Comparison of ENCODE assay signal across 17 mouse cellular contexts in genomic region chr1:153125287-153126275, GRCm38 (mm10).
DNase-seq lines count a peak whose midpoint lies in the region; ATAC-seq and TF ChIP-seq lines count a peak whose summit lies in the region.
"Had no signal": no experiment of that assay in that cellular context is flagged by ENCODE, and none has a peak within 500 bp of the region (broad histone marks: within the 10 kb centered on the region; RNA-seq: fewer than 3 reads in every experiment).

No protein-coding gene starts in this region.

- ATAC-seq in embryonic facial prominence, embryonic 13.5 days (ENCODE audit: insufficient number of reproducible peaks, insufficient read depth, low FRiP score, low TSS enrichment, low read depth): no peak
- ATAC-seq in intestine, embryonic 14.5 days (replicated peaks; ENCODE audit: low FRiP score, low TSS enrichment, low read depth): no peak
- no peak for ATAC-seq in intestine, postnatal 0 days
- ATAC-seq: forebrain, embryonic 14.5 days; hindbrain, embryonic 16.5 days; midbrain, embryonic 15.5 days had no signal

- TF ChIP-seq POLR2A in myocyte (IDR thresholded peaks at IDR 0.05; ENCODE audit: insufficient read length, low read depth): no peak

- no peaks in the 10 kb centered on the region for H3K9me3 ChIP-seq in embryonic facial prominence, embryonic 13.5 days
- H3K9me3 ChIP-seq in embryonic facial prominence, embryonic 10.5 days: no peaks in the 10 kb centered on the region
- H3K9me3 ChIP-seq in intestine, embryonic 14.5 days (ENCODE audit: control insufficient read depth, low read length): no peaks in the 10 kb centered on the region
- no peaks in the 10 kb centered on the region for H3K9me3 ChIP-seq in intestine, postnatal 0 days (ENCODE audit: control insufficient read depth)
- H3K9me3 ChIP-seq: limb, embryonic 15.5 days; midbrain, embryonic 15.5 days had no signal

- no peaks in the 10 kb centered on the region for H3K79me2 ChIP-seq in myocyte (ENCODE audit: control insufficient read depth, insufficient read depth)

- H3K36me3 ChIP-seq in embryonic facial prominence, embryonic 13.5 days: no peaks in the 10 kb centered on the region
- H3K36me3 ChIP-seq in embryonic facial prominence, embryonic 10.5 days (replicated peaks): no peaks in the 10 kb centered on the region
- no peaks in the 10 kb centered on the region for H3K36me3 ChIP-seq in intestine, embryonic 14.5 days (ENCODE audit: control insufficient read depth, insufficient read depth, low read length)
- H3K36me3 ChIP-seq in intestine, postnatal 0 days (ENCODE audit: control insufficient read depth, insufficient read depth): no peaks in the 10 kb centered on the region
- no peaks in the 10 kb centered on the region for H3K36me3 ChIP-seq in myocyte (ENCODE audit: control insufficient read depth, insufficient read depth)
- H3K36me3 ChIP-seq: limb, embryonic 15.5 days; midbrain, embryonic 15.5 days had no signal

- no peak for DNase-seq in embryonic facial prominence, embryonic 10.5 days (ENCODE audit: low spot score)
- DNase-seq in intestine, embryonic 14.5 days (ENCODE audit: low spot score): no peak
- peak; percentile 34 for DNase-seq in kidney, adult 9 months
- no peak for DNase-seq in yolk sac, embryonic 10.5 days (ENCODE audit: low spot score)
- no peak for DNase-seq in embryo, embryonic 10 days (ENCODE audit: low spot score)
- DNase-seq: adrenal gland, postnatal 14 days; layer of hippocampus, adult 9-11 months; lung, embryonic 14.5 days; right cerebral cortex, postnatal 14 days; thymus, adult 18-20 months had no signal

- no peak overlapping the region for H3K4me3 ChIP-seq in embryonic facial prominence, embryonic 13.5 days
- no peak overlapping the region for H3K4me3 ChIP-seq in embryonic facial prominence, embryonic 10.5 days
- H3K4me3 ChIP-seq in intestine, embryonic 14.5 days (ENCODE audit: low read depth, low read length): no peak overlapping the region
- H3K4me3 ChIP-seq in intestine, postnatal 0 days (ENCODE audit: low read depth, low read length): no peak overlapping the region
- no peak overlapping the region for H3K4me3 ChIP-seq in myocyte
- H3K4me3 ChIP-seq: limb, embryonic 15.5 days; midbrain, embryonic 15.5 days had no signal

- TF ChIP-seq CTCF in intestine, postnatal 0 days (IDR thresholded peaks at IDR 0.05; ENCODE audit: low read depth): no peak

- WGBS in embryonic facial prominence, embryonic 13.5 days: 71% methylated on average over 8 of the region's 8 CpGs
- WGBS in embryonic facial prominence, embryonic 10.5 days: 77% methylated on average over 8 of the region's 8 CpGs
- WGBS in intestine, embryonic 14.5 days: 70% methylated on average over 8 of the region's 8 CpGs
- WGBS in intestine, postnatal 0 days: 71% methylated on average over 8 of the region's 8 CpGs

- H3K9ac ChIP-seq in embryonic facial prominence, embryonic 13.5 days: no peak overlapping the region
- H3K9ac ChIP-seq in intestine, embryonic 14.5 days (ENCODE audit: low read length): no peak overlapping the region
- no peak overlapping the region for H3K9ac ChIP-seq in intestine, postnatal 0 days (ENCODE audit: low read depth, low read length)
- H3K9ac ChIP-seq: limb, embryonic 15.5 days; lung, embryonic 14.5 days; midbrain, embryonic 15.5 days had no signal

- H3K4me2 ChIP-seq in embryonic facial prominence, embryonic 13.5 days: no peak overlapping the region
- no peak overlapping the region for H3K4me2 ChIP-seq in intestine, embryonic 14.5 days (ENCODE audit: low read length)
- H3K4me2 ChIP-seq in intestine, postnatal 0 days (replicated peaks; ENCODE audit: low read depth): no peak overlapping the region
- H3K4me2 ChIP-seq in myocyte (ENCODE audit: low read depth): peak overlapping the region; percentile 58
- H3K4me2 ChIP-seq: limb, embryonic 15.5 days; lung, embryonic 14.5 days; midbrain, embryonic 15.5 days had no signal

- peaks cover 14% of the 10 kb centered on the region; the same call in 1 of the 2 replicates for H3K4me1 ChIP-seq in embryonic facial prominence, embryonic 13.5 days
- peaks cover 7% of the 10 kb centered on the region; the same call in 1 of the 2 replicates for H3K4me1 ChIP-seq in embryonic facial prominence, embryonic 10.5 days
- H3K4me1 ChIP-seq in intestine, embryonic 14.5 days (replicated peaks; ENCODE audit: control insufficient read depth, insufficient read depth, low read length): no peaks in the 10 kb centered on the region; the same call in 1 of the 2 replicates
- no peaks in the 10 kb centered on the region for H3K4me1 ChIP-seq in intestine, postnatal 0 days (replicated peaks; ENCODE audit: control insufficient read depth, insufficient read depth, low read length)
- H3K4me1 ChIP-seq: limb, embryonic 15.5 days; midbrain, embryonic 15.5 days had no signal

- H3ac ChIP-seq in myocyte (ENCODE audit: control insufficient read depth, insufficient read length): no peak overlapping the region

- H3K27ac ChIP-seq in embryonic facial prominence, embryonic 13.5 days: peak overlapping the region; percentile 44; the same call in 1 of the 2 replicates
- H3K27ac ChIP-seq in embryonic facial prominence, embryonic 10.5 days (replicated peaks): no peak overlapping the region
- H3K27ac ChIP-seq in intestine, embryonic 14.5 days (ENCODE audit: low read depth): 0 out of 2 replicates have a peak overlapping the region, but pooled peaks have one; percentile 8
- H3K27ac ChIP-seq in intestine, postnatal 0 days (ENCODE audit: low read depth, low read length): no peak overlapping the region
- H3K27ac ChIP-seq: limb, embryonic 15.5 days; midbrain, embryonic 15.5 days had no signal

- H3K27me3 ChIP-seq in embryonic facial prominence, embryonic 13.5 days: no peaks in the 10 kb centered on the region
- H3K27me3 ChIP-seq in embryonic facial prominence, embryonic 10.5 days (replicated peaks; ENCODE audit: low read depth, poor library complexity, severe bottlenecking): no peaks in the 10 kb centered on the region
- H3K27me3 ChIP-seq in intestine, embryonic 14.5 days (replicated peaks; ENCODE audit: control insufficient read depth, insufficient read depth, low read length): no peaks in the 10 kb centered on the region
- H3K27me3 ChIP-seq in intestine, postnatal 0 days (replicated peaks; ENCODE audit: control insufficient read depth, insufficient read depth, low read length): no peaks in the 10 kb centered on the region
- no peaks in the 10 kb centered on the region for H3K27me3 ChIP-seq in myocyte (ENCODE audit: control insufficient read depth, insufficient read depth, insufficient read length)
- H3K27me3 ChIP-seq: limb, embryonic 15.5 days; midbrain, embryonic 15.5 days had no signal

TF ChIP-seq in myocyte, 11 proteins besides CTCF, POLR2A, EP300 and RAD21:
- TF ChIP-seq MYOD1 (IDR thresholded peaks at IDR 0.05; ENCODE audit: control insufficient read depth in 1 of 3, insufficient read length in 2 of 3, low read depth in 2 of 3): no peak
- TF ChIP-seq CEBPB (IDR thresholded peaks at IDR 0.05; ENCODE audit: insufficient read depth, poor library complexity, severe bottlenecking): no peak
- no peak for TF ChIP-seq TCF3 (IDR thresholded peaks at IDR 0.05; ENCODE audit: insufficient read length, low read depth)
- no peak for TF ChIP-seq TCF12 (IDR thresholded peaks at IDR 0.05; ENCODE audit: insufficient read depth, poor library complexity, severe bottlenecking)
- no peak for TF ChIP-seq MYOG (IDR thresholded peaks at IDR 0.05; ENCODE audit: control insufficient read depth in 1 of 3, insufficient read depth in 1 of 3, insufficient read length in 2 of 3, low read depth in 2 of 3)
- TF ChIP-seq REST (IDR thresholded peaks at IDR 0.05; ENCODE audit: insufficient read depth, insufficient read length): no peak
- TF ChIP-seq SRF (IDR thresholded peaks at IDR 0.05; ENCODE audit: control insufficient read depth, insufficient read length, low read depth): no peak
- TF ChIP-seq E2F4 (IDR thresholded peaks at IDR 0.05; ENCODE audit: insufficient read depth): no peak
- no peak for TF ChIP-seq POLR2AphosphoS2 (IDR thresholded peaks at IDR 0.05; ENCODE audit: insufficient read length, low read depth)
- no peak for TF ChIP-seq USF1 (IDR thresholded peaks at IDR 0.05; ENCODE audit: low read depth)
- TF ChIP-seq MAX (IDR thresholded peaks at IDR 0.05; ENCODE audit: low read depth): no peak

Comparison
In these comparisons a context has a peak if more than half of its experiments do, and no peak if none do; other contexts are left out.
1. H3K27ac ChIP-seq: peak in embryonic facial prominence, embryonic 13.5 days (single experiment) and intestine, embryonic 14.5 days (single experiment); none in embryonic facial prominence, embryonic 10.5 days (single experiment) and intestine, postnatal 0 days (single experiment).